Mouse (Mus musculus) liver, adult (tissue): ENCODE measurements around the gene U90926.

ENCODE experiments used
- GATA4 ChIP-seq: IDR thresholded peaks from 2 replicates; pipeline ENCODE4 v1.6.1; 2014; ENCODE audit warnings: mild to moderate bottlenecking, low read length; ENCODE audit not compliant: insufficient replicate concordance

The U90926 gene

GRCm38 (mm10) chr5:92215308-92215707, at the start of gene U90926:
TSS of gene U90926 (minus strand) at chr5:92215408.
- no peak for TF ChIP-seq GATA4

DNA sequence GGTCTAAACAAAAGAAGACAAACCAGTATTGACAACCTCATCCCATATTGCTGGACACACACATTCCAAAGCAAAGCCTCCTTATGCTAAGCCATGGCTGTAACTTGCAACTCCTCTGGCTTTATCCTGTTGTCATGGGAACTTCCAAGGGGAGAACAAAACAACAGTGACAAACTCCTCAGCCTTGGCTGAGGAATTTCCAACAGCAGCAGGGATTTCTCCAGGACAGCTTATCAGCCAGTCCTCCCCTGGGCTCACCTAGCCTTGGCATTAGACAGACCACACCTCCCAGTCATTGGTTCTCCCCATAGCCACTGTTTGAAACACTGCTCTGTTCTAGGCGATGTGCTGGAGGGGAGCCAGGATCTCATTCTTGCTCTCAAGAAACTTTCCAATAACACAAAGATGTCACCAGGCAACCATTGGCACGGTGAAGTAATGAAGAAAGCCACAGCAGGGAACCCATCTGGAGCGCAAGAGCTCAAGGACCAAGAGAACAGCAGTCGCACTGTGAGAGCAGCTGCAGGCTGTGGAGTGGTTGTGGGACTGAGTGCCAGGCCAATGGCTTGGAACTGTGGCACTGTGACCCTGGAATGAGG, 48.7 kb upstream of the U90926 start:
- TF ChIP-seq GATA4: no peak

GRCm38 (mm10) chr5:92262646-92263045, 47.4 kb upstream of the U90926 start:
- no peak for TF ChIP-seq GATA4

DNA sequence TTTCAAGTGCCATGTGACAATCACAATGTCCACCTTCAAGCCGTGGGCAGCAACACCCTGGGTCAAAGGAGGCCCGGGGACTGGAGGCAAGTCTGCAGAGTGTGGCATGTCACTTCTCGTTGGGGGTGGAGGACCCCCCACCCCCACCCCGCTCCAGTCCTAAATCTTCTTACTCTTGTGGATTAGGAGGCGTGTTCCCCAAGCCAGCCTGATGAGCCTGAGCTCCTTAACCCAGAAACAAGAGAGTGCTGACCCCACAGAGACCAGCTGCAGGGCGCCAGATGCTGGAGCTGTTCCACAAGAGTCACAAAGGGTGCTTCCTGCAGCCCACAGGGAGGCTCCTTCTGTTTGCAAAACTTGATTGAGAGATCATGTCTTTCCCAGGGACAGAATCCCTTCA, 41.0 kb upstream of the U90926 start, which contains the start of gene Ppef2:
Gene Ppef2 (minus strand): TSS at position 61 of the 400 bp plus-strand sequence.
- TF ChIP-seq GATA4: no peak

GRCm38 (mm10) chr5:92254476-92254875, 39.3 kb upstream of the U90926 start:
- no peak for TF ChIP-seq GATA4

- TF ChIP-seq GATA4: no peak
These were observed 37.7 kb upstream of the U90926 start for GRCm38 (mm10) chr5:92252797-92253343.

DNA sequence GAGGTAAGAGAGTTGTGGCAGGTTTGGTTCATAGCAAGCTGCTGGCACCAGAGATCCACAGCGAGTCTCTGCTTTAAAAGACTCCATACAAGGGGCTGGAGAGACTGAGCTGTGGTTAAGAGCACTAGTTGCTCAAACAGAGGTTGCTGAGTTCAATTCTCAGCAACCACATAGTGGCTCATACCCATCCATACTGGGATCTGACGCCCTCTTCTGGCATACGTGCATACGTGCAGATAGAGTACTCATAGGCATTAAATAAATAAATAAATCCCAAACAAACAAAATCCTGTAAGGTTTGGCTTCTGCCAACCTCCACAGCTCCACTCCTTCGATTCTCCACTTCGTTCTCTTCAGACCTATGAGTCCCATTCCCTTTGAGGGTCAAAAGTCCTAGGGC, 36.8 kb upstream of the U90926 start:
- no peak for TF ChIP-seq GATA4

DNA sequence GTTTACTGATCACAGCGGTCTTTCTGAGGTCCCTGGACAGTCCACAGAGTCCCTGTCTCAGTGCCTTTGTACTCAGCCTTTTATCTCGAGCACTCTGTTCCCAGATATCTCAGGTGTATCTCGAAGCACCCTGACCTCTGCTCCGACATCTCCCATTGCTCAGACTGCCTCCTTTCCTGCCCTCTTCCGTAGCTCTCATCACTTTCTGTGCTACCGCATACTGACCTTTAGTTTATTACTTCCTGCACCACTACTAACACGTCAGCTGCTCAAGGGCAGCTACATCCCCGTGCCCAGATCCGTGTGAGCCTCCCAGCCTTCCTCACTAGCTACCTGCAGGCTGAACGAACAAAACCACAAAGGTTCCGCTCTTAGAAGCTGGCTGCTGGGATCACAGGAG, 33.4 kb upstream of the U90926 start:
- TF ChIP-seq GATA4: no peak

DNA sequence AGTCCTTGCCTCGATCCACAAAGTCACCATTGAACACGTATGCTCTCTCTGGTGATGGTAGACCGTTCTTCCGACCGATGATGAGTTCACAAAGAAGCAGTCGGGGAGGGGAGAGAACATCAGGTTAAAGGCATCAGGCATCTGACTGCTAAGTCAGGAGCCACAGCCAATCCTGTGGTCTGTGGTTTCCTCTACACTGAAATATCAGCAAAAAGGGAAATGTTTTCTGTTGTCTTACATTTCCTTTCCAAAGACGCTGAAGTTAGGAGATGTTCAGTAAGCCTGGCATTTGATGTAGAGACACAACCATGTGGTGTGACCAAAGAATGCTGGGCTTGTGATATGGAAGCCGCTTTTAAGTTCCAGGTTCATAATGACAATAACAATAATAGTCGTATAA, 30.3 kb upstream of the U90926 start:
- TF ChIP-seq GATA4: no peak

GRCm38 (mm10) chr5:92244900-92245299, 29.7 kb upstream of the U90926 start:
- no peak for TF ChIP-seq GATA4

GRCm38 (mm10) chr5:92240769-92241168, 25.6 kb upstream of the U90926 start:
- TF ChIP-seq GATA4: no peak

- no peak for TF ChIP-seq GATA4
These were observed 24.4 kb upstream of the U90926 start for GRCm38 (mm10) chr5:92239333-92240232.

DNA sequence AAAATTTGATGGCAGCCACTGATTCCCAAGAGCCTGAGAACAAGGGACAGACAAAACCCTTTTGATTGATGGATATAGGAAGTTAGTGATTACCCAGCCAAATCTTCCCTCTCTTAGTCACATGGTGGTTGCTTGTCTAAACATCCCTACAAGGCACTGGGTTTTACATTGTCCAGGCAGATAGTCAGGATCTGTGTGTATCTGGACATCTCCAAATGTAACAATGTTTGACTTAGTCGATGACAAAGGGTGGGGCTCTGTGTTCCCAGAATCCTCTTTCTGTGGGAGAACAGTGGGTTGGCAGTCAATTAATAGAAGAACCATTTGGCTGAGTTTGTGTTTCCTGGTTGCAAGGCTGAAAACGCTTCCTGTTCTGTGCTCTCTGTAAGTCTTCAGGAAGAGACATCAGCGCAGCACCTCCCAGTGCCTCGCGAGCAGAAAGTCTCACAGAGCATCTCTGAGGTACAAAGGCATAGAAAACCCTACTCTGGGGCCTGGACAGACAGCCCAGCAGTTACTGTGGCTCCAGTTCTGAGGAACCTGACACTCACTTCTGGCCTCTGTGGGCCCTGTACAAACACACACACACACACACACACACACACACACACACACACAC, 19.8 kb upstream of the U90926 start:
- no peak for TF ChIP-seq GATA4

- TF ChIP-seq GATA4: no peak
These were observed 18.2 kb upstream of the U90926 start for GRCm38 (mm10) chr5:92233366-92233765.

- TF ChIP-seq GATA4: no peak
These were observed 16.6 kb upstream of the U90926 start for GRCm38 (mm10) chr5:92231836-92232235.

DNA sequence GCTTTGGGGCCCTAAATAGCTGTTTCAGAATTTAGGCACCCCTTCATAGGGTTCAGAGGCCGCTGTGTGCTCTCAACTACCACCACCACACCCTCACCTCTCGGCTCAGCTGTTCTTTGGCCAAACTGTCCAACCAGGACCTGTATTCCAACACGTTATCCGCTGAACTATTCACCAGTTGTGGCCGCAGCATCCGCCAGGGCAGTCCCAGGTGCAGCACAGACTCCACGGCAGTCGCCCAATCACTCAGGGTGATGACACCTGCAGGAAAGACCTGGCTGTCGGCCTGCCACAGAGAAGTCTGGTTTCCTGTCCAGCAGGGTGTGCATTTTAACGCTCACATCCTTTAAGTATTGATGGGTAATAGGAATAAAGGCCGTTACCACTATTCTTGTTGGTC, 15.1 kb upstream of the U90926 start:
- TF ChIP-seq GATA4: no peak
